Comparison of ENCODE assay signal across 14 mouse cellular contexts in the genomic region with DNA sequence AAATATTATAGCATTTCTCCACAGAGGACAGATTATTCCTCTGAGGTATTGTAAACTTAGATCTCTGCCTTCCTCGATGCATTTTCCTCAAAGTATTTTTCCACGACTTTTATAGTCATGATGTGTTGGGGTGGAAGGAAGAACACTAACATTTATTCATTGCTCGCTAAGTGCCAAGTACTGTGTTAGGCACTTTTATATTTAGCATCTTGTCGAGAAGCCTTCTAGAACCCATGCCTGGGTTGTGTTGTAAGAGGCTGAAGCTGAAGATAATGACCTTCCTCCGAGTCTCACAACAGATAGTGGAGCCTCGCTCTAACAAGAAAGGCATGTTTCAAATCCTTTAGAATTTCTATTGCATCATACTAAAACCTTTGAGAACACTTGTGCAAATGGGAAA.
"Had no signal": no experiment of that assay in that cellular context is flagged by ENCODE, and none has a peak within 500 bp of the region (broad histone marks: within the 10 kb centered on the region; RNA-seq: fewer than 3 reads in every experiment).

No protein-coding gene starts in this region.

- H3K27ac ChIP-seq: kidney, embryonic 15.5 days; left cerebral cortex, adult 2 months; limb, embryonic 10.5 days; liver, embryonic 15.5 days; midbrain, embryonic 15.5 days; neural tube, embryonic 13.5 days had no signal

- H3K4me2 ChIP-seq: kidney, embryonic 15.5 days; liver, embryonic 11.5 days; liver, embryonic 15.5 days; midbrain, embryonic 15.5 days; neural tube, embryonic 13.5 days had no signal

- DNase-seq: kidney, postnatal 14 days; lung, adult 2 months; lung, postnatal 14 days; retina, postnatal 1 day; right cerebral cortex, postnatal 4 days; spleen, adult 18-20 months; thymus, postnatal 36 days had no signal

- H3K27me3 ChIP-seq: kidney, embryonic 15.5 days; liver, embryonic 15.5 days; midbrain, embryonic 15.5 days; neural tube, embryonic 13.5 days had no signal

- H3K4me3 ChIP-seq: kidney, embryonic 15.5 days; left cerebral cortex, adult 2 months; limb, embryonic 10.5 days; liver, embryonic 15.5 days; midbrain, embryonic 15.5 days; neural tube, embryonic 13.5 days had no signal

- H3K9ac ChIP-seq: kidney, embryonic 15.5 days; liver, embryonic 15.5 days; midbrain, embryonic 15.5 days; neural tube, embryonic 13.5 days had no signal

- H3K9me3 ChIP-seq: kidney, embryonic 15.5 days; limb, embryonic 10.5 days; liver, embryonic 15.5 days; midbrain, embryonic 15.5 days; neural tube, embryonic 13.5 days had no signal

- H3K4me1 ChIP-seq: kidney, embryonic 15.5 days; limb, embryonic 10.5 days; midbrain, embryonic 15.5 days; neural tube, embryonic 13.5 days had no signal

- ATAC-seq: midbrain, embryonic 15.5 days had no signal

- H3K36me3 ChIP-seq: kidney, embryonic 15.5 days; limb, embryonic 10.5 days; liver, embryonic 15.5 days; midbrain, embryonic 15.5 days; neural tube, embryonic 13.5 days had no signal
